8 mouse cellular contexts compared by ENCODE assay signal in the genomic region with DNA sequence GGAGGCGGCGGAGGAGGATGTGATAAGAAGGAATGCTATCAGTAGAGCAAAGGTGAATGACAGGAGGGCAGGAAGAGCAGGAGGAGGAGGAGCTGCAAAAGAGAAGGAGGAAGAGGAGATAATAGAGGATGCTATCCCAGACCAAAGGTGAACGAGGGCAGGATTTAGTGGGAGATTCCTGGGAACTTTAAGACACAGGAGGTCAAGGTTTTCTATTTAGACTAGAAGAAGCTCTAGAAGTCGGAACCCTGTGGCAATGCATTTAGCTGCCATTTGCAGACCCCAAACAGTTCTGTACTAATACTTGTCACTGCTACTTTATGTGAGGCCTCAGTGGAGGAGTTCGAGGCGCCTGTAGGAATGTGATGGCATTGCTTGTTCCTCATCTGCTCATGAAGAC. TPM values are rescaled to one million over a fixed set of nuclear protein-coding genes. Genes with fewer than 3 reads are reported as not detected.
A peak's percentile ranks its signal among the peaks of the same experiment; 100 is the strongest.
DNase-seq lines count a peak whose midpoint lies in the region; ATAC-seq lines count a peak whose summit lies in the region.

Emb (plus strand) TSS at position 301 of the 400 bp plus-strand sequence.

- ATAC-seq in limb, embryonic 15.5 days (ENCODE audit: insufficient number of reproducible peaks, low FRiP score, low TSS enrichment, low read depth): no peak

- H3K4me1 ChIP-seq in embryonic facial prominence, embryonic 10.5 days: peaks cover 11% of the 10 kb centered on the region
- no peaks in the 10 kb centered on the region for H3K4me1 ChIP-seq in limb, embryonic 15.5 days

- H3K36me3 ChIP-seq in embryonic facial prominence, embryonic 10.5 days (replicated peaks): no peaks in the 10 kb centered on the region
- no peaks in the 10 kb centered on the region for H3K36me3 ChIP-seq in limb, embryonic 15.5 days

- H3K27ac ChIP-seq in embryonic facial prominence, embryonic 10.5 days (replicated peaks): no peak within 1 kb of the TSS
- no peak within 1 kb of the TSS for H3K27ac ChIP-seq in limb, embryonic 15.5 days

- H3K9ac ChIP-seq in limb, embryonic 15.5 days: no peak within 1 kb of the TSS

- no peak for DNase-seq in left cerebral cortex, adult 18-20 months (ENCODE audit: low spot score in 2 of 2)
- DNase-seq in left cerebral cortex, adult 11 months (ENCODE audit: low spot score): no peak
- no peak for DNase-seq in embryonic facial prominence, embryonic 10.5 days (ENCODE audit: low spot score)
- DNase-seq in heart, postnatal 4 days: no peak
- DNase-seq in yolk sac, embryonic 10.5 days (ENCODE audit: low spot score): peak; percentile 69
- DNase-seq in cerebellum, postnatal 14 days: no peak
- no peak for DNase-seq in kidney, adult 18-20 months

- no peaks in the 10 kb centered on the region for H3K9me3 ChIP-seq in embryonic facial prominence, embryonic 10.5 days
- H3K9me3 ChIP-seq in limb, embryonic 15.5 days: no peaks in the 10 kb centered on the region

- H3K4me3 ChIP-seq in embryonic facial prominence, embryonic 10.5 days: no peak within 1 kb of the TSS
- no peak within 1 kb of the TSS for H3K4me3 ChIP-seq in limb, embryonic 15.5 days

- no peaks in the 10 kb centered on the region for H3K27me3 ChIP-seq in embryonic facial prominence, embryonic 10.5 days (replicated peaks; ENCODE audit: low read depth, poor library complexity, severe bottlenecking)
- H3K27me3 ChIP-seq in limb, embryonic 15.5 days: no peaks in the 10 kb centered on the region

- WGBS in embryonic facial prominence, embryonic 10.5 days: 80% methylated on average over 6 of the region's 6 CpGs
- WGBS in limb, embryonic 15.5 days: 75% methylated on average over 6 of the region's 6 CpGs

- no peak within 1 kb of the TSS for H3K4me2 ChIP-seq in limb, embryonic 15.5 days

RNA-seq across cellular contexts. Expression of gene Emb, which starts in this region (rescaled TPM):
- 10 to 100 TPM; 32.4 to 37.5 TPM for total RNA-seq in left cerebral cortex, adult 18-20 months (2021)
- 49.2 and 54.0 TPM in 2 replicates for polyA plus RNA-seq in embryonic facial prominence, embryonic 10.5 days (2016; fragmentation: Nextera tagmentation; extraction: Ambion mirVana)
- 10 to 100 TPM; 14.3 to 14.7 TPM for total RNA-seq in heart, postnatal 4 days (2021)
- polyA plus RNA-seq in limb, embryonic 15.5 days (2015; fragmentation: Nextera tagmentation; extraction: Ambion mirVana): 23.0 and 23.3 TPM in 2 replicates
